Mouse (Mus musculus): ENCODE measurements around the gene Gse1.

DNA sequence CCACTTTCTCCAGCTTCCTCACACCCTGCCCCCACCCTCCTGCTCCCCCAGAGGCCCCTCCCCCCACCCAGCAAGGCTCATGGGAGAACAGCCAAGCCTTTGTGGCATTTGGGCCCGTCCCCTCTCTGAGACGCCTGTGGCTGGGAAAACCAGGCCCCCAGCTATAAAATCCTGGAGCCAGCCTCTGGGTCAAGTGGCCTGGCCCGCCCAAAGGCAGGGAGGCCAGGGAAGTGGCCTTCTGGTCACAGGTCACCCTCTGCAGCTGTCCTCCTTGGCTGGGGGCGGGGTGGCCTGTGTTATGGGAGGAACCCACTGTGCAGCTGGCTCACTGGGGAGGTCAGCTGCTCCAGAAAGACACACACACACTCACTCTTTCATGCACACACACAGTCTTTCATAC lies 37.2 kb downstream of the Gse1 start:
- TF ChIP-seq CTCF (IDR thresholded peaks at IDR 0.05; ENCODE audit: extremely low read depth, insufficient read length, insufficient replicate concordance, low read depth, low read length) (no peak), POLR2A (IDR thresholded peaks at IDR 0.05; ENCODE audit: low read depth, low read length) (no peak)
